Mouse (Mus musculus): Measurements from ENCODE around the gene Bsn. TPM values are rescaled to one million over a fixed set of nuclear protein-coding genes. Genes with fewer than 3 reads are reported as not detected.
A peak's percentile ranks its signal among the peaks of the same experiment; 100 is the strongest.
"Not testable (repeated sequence)": the region's sequence is repeated elsewhere in the genome, so short reads cannot be mapped to it uniquely, and the experiment has no call there.

The Bsn gene
- polyA plus RNA-seq, 1 experiment = 3.0 TPM

DNA sequence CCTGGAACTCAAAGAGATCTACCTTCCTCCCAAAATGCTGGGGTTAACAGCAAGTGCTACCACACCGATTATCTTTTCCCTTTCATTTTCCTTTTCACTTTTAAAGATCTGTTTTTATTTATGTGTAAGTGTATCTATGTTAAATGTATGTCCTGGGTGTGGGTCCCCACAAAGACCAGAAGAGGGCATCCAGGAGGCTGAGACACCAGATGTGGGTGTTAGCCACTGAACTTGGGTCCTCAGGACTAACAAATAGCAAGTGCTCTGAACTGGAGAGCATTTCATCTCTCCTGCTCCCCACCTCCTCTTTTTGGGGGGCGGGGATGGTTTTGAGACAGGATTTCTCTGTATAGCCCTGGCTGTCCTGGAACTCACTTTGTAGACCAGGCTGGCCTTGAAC, 12.0 kb upstream of the Bsn start:
- H3K4me1 ChIP-seq (ENCODE audit: control insufficient read depth, insufficient read depth, low read length) = peaks cover 6% of the 10 kb centered on the region; the same call in 1 of the 2 replicates

GRCm38 (mm10) chr9:108201160-108201559, 11.0 kb upstream of the Bsn start:
- H3K27ac ChIP-seq (ENCODE audit: insufficient read depth, low read depth, low read length) = no peak overlapping the region
- no peak overlapping the region for H3K4me3 ChIP-seq (ENCODE audit: insufficient read depth, low read length)
- peaks cover 6% of the 10 kb centered on the region; the same call in 1 of the 2 replicates for H3K4me1 ChIP-seq (ENCODE audit: control insufficient read depth, insufficient read depth, low read length)
- TF ChIP-seq POLR2A (IDR thresholded peaks at IDR 0.05; ENCODE audit: borderline replicate concordance, low read depth, low read length) (no peak), CTCF (IDR thresholded peaks at IDR 0.05; ENCODE audit: low read depth, low read length) (peak; percentile 56)

More for the DNA sequence above, 12.0 kb upstream of the Bsn start:
- Histone ChIP-seq H3K27ac (ENCODE audit: insufficient read depth, low read depth, low read length) (no peak overlapping the region), H3K4me3 (ENCODE audit: insufficient read depth, low read length) (no peak overlapping the region)
- TF ChIP-seq POLR2A (IDR thresholded peaks at IDR 0.05; ENCODE audit: borderline replicate concordance, low read depth, low read length) (no peak), CTCF (IDR thresholded peaks at IDR 0.05; ENCODE audit: low read depth, low read length) (no peak)

- H3K4me3 ChIP-seq (ENCODE audit: insufficient read depth, low read length) = no peak overlapping the region
- peaks cover 6% of the 10 kb centered on the region; the same call in 1 of the 2 replicates for H3K4me1 ChIP-seq (ENCODE audit: control insufficient read depth, insufficient read depth, low read length)
- TF ChIP-seq POLR2A (IDR thresholded peaks at IDR 0.05; ENCODE audit: borderline replicate concordance, low read depth, low read length) = no peak
- TF ChIP-seq CTCF (IDR thresholded peaks at IDR 0.05; ENCODE audit: low read depth, low read length) = no peak
- no peak overlapping the region for H3K27ac ChIP-seq (ENCODE audit: insufficient read depth, low read depth, low read length)
Measured at GRCm38 (mm10) chr9:108198621-108199020, 8.4 kb upstream of the Bsn start.

DNA sequence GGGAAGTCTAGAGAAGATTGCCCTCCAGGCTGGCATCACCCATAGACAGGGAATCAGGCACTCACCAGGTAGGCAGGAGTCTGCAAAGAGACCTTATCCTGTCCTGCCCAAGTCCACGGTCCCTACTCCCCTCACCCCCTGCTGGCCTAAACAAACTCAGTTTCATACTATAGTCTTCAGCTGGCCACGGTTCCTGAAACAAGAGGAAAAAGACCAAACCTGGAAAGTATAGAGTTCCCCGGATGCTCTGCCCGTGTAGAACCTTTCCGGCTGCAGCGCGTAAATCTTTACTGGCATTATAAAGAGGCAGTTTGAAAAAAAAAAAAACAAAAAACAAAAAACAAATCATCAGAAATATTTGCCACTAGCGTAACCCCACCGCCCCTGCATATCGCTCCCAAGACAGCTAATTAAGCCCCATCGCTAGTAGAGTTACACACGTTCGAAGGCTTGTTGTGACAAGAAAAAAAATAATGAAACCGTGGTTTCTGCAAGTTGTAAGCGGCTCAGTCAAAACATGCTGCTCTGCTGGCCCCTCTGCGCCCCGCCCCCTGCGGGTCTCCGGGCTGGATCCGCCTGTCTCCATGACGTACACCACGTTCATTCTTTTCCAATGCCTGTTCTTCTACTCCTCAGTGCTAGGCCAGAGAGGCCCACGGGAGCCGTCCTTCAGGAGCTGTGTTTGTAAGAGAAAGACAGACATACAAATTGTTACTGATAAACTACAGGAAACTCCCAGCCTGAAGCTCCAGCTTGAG, 6.9 kb upstream of the Bsn start:
- no peak overlapping the region for H3K4me3 ChIP-seq (ENCODE audit: insufficient read depth, low read length)
- TF ChIP-seq CTCF (IDR thresholded peaks at IDR 0.05; ENCODE audit: low read depth, low read length) (no peak), POLR2A (IDR thresholded peaks at IDR 0.05; ENCODE audit: borderline replicate concordance, low read depth, low read length) (no peak)
- no peak overlapping the region for H3K27ac ChIP-seq (ENCODE audit: insufficient read depth, low read depth, low read length)
- peaks cover 6% of the 10 kb centered on the region; the same call in 1 of the 2 replicates for H3K4me1 ChIP-seq (ENCODE audit: control insufficient read depth, insufficient read depth, low read length)

DNA sequence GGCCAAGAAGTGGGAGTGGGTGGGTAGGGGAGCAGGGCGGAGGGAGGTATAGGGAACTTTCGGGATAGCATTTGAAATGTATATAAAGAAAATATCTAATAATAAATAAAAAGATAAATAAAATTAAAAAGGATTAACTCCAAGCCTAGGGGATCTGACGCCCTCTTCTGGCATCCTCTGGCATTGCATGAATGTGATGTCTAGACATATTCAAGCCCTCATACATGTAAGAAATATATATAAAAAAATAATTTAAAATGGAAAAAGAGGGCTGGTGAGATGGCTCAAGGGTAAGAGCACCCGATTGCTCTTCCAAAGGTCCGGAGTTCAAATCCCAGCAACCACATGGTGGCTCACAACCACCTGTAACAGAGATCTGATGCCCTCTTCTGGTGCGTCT, 6.0 kb upstream of the Bsn start:
- not testable (repeated sequence) for H3K27ac ChIP-seq (ENCODE audit: insufficient read depth, low read depth, low read length); H3K4me3 ChIP-seq (ENCODE audit: insufficient read depth, low read length); H3K4me1 ChIP-seq (ENCODE audit: control insufficient read depth, insufficient read depth, low read length)

DNA sequence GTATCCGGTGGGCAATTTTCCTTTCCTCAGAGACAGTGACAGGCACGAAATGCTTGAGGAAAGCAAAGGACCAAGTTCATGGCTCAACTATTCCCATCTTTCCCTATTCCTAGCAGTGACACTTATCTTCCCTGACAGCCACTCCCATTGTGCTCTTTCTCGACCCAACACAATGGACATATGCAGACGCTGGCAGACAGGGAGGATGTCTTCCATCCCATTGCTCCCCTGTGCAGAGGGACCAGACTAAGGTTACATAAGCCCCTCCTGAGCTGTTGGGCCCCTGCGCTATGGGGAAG, 747 bp downstream of the Bsn start:
- H3K4me1 ChIP-seq (ENCODE audit: control insufficient read depth, insufficient read depth, low read length) = no peaks in the 10 kb centered on the region
- no peak for TF ChIP-seq CTCF (IDR thresholded peaks at IDR 0.05; ENCODE audit: low read depth, low read length)
- TF ChIP-seq POLR2A (IDR thresholded peaks at IDR 0.05; ENCODE audit: borderline replicate concordance, low read depth, low read length) = no peak
- no peak overlapping the region for H3K27ac ChIP-seq (ENCODE audit: insufficient read depth, low read depth, low read length)
- no peak overlapping the region for H3K4me3 ChIP-seq (ENCODE audit: insufficient read depth, low read length)

DNA sequence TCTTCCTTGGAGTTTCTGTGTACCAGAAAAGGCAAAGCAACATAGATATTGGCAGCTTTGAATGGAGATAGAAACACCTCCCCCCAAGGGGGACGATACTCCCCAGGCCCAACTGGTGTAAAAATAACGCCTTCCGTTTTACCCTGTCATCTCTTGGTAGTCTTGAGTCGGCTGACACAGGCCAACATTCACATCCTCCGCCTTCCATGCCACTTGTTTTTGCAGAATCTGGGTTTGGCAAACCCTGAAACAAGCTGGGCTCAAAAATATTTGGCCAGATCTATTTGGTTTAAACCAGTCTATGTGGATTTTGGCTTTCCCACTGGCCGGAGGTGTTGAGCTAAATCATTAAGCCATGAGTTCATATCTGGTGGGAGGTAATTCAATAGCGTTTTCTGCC, 1.2 kb downstream of the Bsn start:
- no peak overlapping the region for H3K27ac ChIP-seq (ENCODE audit: insufficient read depth, low read depth, low read length)
- H3K4me1 ChIP-seq (ENCODE audit: control insufficient read depth, insufficient read depth, low read length) = no peaks in the 10 kb centered on the region
- no peak for TF ChIP-seq CTCF (IDR thresholded peaks at IDR 0.05; ENCODE audit: low read depth, low read length)
- no peak for TF ChIP-seq POLR2A (IDR thresholded peaks at IDR 0.05; ENCODE audit: borderline replicate concordance, low read depth, low read length)
- H3K4me3 ChIP-seq (ENCODE audit: insufficient read depth, low read length) = no peak overlapping the region

DNA sequence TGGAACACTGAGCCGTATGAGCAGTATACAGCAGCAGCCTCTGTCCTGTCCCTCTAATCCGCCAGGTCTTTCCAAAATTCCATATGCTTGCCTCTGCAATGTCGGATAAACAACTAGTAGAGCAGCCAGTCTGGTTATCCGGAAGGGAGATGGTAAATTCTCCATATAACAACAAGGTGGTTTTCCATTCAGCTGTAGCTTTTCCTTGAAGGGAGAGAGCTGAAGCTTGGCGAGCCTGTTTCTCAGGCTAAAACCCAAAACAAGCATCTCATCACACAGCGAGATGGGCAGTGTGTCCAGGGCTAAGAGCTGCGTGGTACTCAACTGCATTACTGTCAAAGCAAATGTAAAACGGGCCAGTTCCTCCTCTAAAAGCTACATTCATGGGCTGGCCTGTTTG, 1.7 kb downstream of the Bsn start:
- H3K4me3 ChIP-seq (ENCODE audit: insufficient read depth, low read length) = no peak overlapping the region

GRCm38 (mm10) chr9:108187616-108188015, 2.6 kb downstream of the Bsn start:
- TF ChIP-seq POLR2A (IDR thresholded peaks at IDR 0.05; ENCODE audit: borderline replicate concordance, low read depth, low read length) = no peak
- TF ChIP-seq CTCF (IDR thresholded peaks at IDR 0.05; ENCODE audit: low read depth, low read length) = no peak
- Histone ChIP-seq H3K4me3 (ENCODE audit: insufficient read depth, low read length) (no peak overlapping the region), H3K27ac (ENCODE audit: insufficient read depth, low read depth, low read length) (no peak overlapping the region), H3K4me1 (ENCODE audit: control insufficient read depth, insufficient read depth, low read length) (no peaks in the 10 kb centered on the region)

More for the DNA sequence above, 1.7 kb downstream of the Bsn start:
- H3K4me1 ChIP-seq (ENCODE audit: control insufficient read depth, insufficient read depth, low read length) = no peaks in the 10 kb centered on the region
- no peak overlapping the region for H3K27ac ChIP-seq (ENCODE audit: insufficient read depth, low read depth, low read length)
- TF ChIP-seq POLR2A (IDR thresholded peaks at IDR 0.05; ENCODE audit: borderline replicate concordance, low read depth, low read length) (no peak), CTCF (IDR thresholded peaks at IDR 0.05; ENCODE audit: low read depth, low read length) (no peak)

GRCm38 (mm10) chr9:108185786-108186185, 4.4 kb downstream of the Bsn start:
- H3K4me1 ChIP-seq (ENCODE audit: control insufficient read depth, insufficient read depth, low read length) = no peaks in the 10 kb centered on the region
- TF ChIP-seq CTCF (IDR thresholded peaks at IDR 0.05; ENCODE audit: low read depth, low read length) = no peak
- TF ChIP-seq POLR2A (IDR thresholded peaks at IDR 0.05; ENCODE audit: borderline replicate concordance, low read depth, low read length) = no peak
- H3K27ac ChIP-seq (ENCODE audit: insufficient read depth, low read depth, low read length) = no peak overlapping the region
- no peak overlapping the region for H3K4me3 ChIP-seq (ENCODE audit: insufficient read depth, low read length)
